Mouse (Mus musculus) left cerebral cortex, postnatal 25 days (tissue): ENCODE measurements around the gene Dok4. TPM values are rescaled to one million over a fixed set of nuclear protein-coding genes. Genes with fewer than 3 reads are reported as not detected.
A peak's percentile ranks its signal among the peaks of the same experiment; 100 is the strongest.

Experiments used
- DNase-seq, 2 experiments: peaks; one replicate each; pipeline ENCODE4 v3.0.0; 2022; ENCODE audit warnings: low spot score in 2 of 2, mixed read lengths in 1 of 2
- intact Hi-C: fragments of 180-260 bp; cut with DNase I; formaldehyde crosslinking; loops from one replicate; pipeline ENCODE4 v1.15.1; 2025
- total RNA-seq, 2 experiments: library from RNA; stranded (reverse); gene quantifications; 2 replicates each; pipeline ENCODE4 v1.2.3; 2021

The Dok4 gene
- 10 to 100 TPM; 23.2 to 25.6 TPM for total RNA-seq

- peak; percentile 61 to 74 for DNase-seq
- intact Hi-C loops: no loop called here
Measured at GRCm38 (mm10) chr8:94876197-94876730, at the start of gene Dok4. TSS of gene Dok4 (minus strand) at chr8:94876330.

GRCm38 (mm10) chr8:94923405-94923804 is 47.3 kb upstream of the Dok4 start, which contains the start of gene Adgrg5:
TSS of gene Adgrg5 (plus strand) at chr8:94923694.
- intact Hi-C loops: no loop called here
- DNase-seq: no peak

GRCm38 (mm10) chr8:94922602-94923001 is 46.5 kb upstream of the Dok4 start:
- intact Hi-C loops: no loop called here
- DNase-seq: no peak

- no peak for DNase-seq
- intact Hi-C loops: no loop called here
Measured at GRCm38 (mm10) chr8:94922176-94922575, 46.0 kb upstream of the Dok4 start.

- no peak for DNase-seq
- intact Hi-C loops: no loop called here
Measured at GRCm38 (mm10) chr8:94919256-94919655, 43.1 kb upstream of the Dok4 start.

GRCm38 (mm10) chr8:94917851-94918495 is 41.8 kb upstream of the Dok4 start, which contains the start of gene Ccdc102a:
TSS of gene Ccdc102a (minus strand) at chr8:94918098.
- intact Hi-C loops: no loop called here
- DNase-seq: no peak

- DNase-seq: peak; percentile 69 to 70
- intact Hi-C loops: no loop called here
Measured at GRCm38 (mm10) chr8:94917352-94917751, 41.2 kb upstream of the Dok4 start.

GRCm38 (mm10) chr8:94916960-94917324 is 40.8 kb upstream of the Dok4 start:
- DNase-seq: no peak
- intact Hi-C loops: no loop called here

- intact Hi-C loops: no loop called here
- no peak for DNase-seq
Measured at GRCm38 (mm10) chr8:94916311-94916959, 40.3 kb upstream of the Dok4 start.

GRCm38 (mm10) chr8:94914701-94915101 is 38.6 kb upstream of the Dok4 start:
- no peak for DNase-seq
- intact Hi-C loops: no loop called here

GRCm38 (mm10) chr8:94914256-94914655 is 38.1 kb upstream of the Dok4 start:
- intact Hi-C loops: no loop called here
- DNase-seq: no peak

- intact Hi-C loops: no loop called here
- DNase-seq: peak; percentile 53 to 54
Measured at GRCm38 (mm10) chr8:94913061-94913660, 37.0 kb upstream of the Dok4 start.

GRCm38 (mm10) chr8:94908847-94909246 is 32.7 kb upstream of the Dok4 start:
- intact Hi-C loops: loop anchor here (1.0 to 2.0 kb wide), 2 partner anchors 35 to 86 kb away; no protein-coding TSS in a partner anchor
- DNase-seq: peak; percentile 65 to 69

GRCm38 (mm10) chr8:94907591-94908300 is 31.6 kb upstream of the Dok4 start:
- peak in 1 of 2 experiments; percentile 19 for DNase-seq
- intact Hi-C loops: loop anchor here (2.0 kb wide), 1 partner anchor 85 kb away; no protein-coding TSS in a partner anchor

- intact Hi-C loops: no loop called here
- DNase-seq: peak in 1 of 2 experiments; percentile 36
Measured at GRCm38 (mm10) chr8:94904450-94905175, 28.5 kb upstream of the Dok4 start.

GRCm38 (mm10) chr8:94903709-94904108 is 27.6 kb upstream of the Dok4 start:
- intact Hi-C loops: no loop called here
- no peak for DNase-seq

GRCm38 (mm10) chr8:94901031-94901430 is 24.9 kb upstream of the Dok4 start:
- DNase-seq: no peak
- intact Hi-C loops: no loop called here

- intact Hi-C loops: no loop called here
- no peak for DNase-seq
Measured at GRCm38 (mm10) chr8:94900617-94901016, 24.5 kb upstream of the Dok4 start.

GRCm38 (mm10) chr8:94899262-94899661 is 23.1 kb upstream of the Dok4 start:
- no peak for DNase-seq
- intact Hi-C loops: no loop called here
